Mouse (Mus musculus) right cerebral cortex, postnatal 36 days (tissue): ENCODE measurements at regions not wholly inside any gene's neighbourhood (a gene's known extent, or its start where the extent isn't known, plus 50 kb on each side); places are given as distances from the start of the nearest gene placed in this dataset.

Experiments used
- DNase-seq, 2 experiments: peaks; one replicate each; pipeline ENCODE4 v3.0.0; 2022; ENCODE audit warnings: low spot score in 2 of 2, mixed read lengths in 1 of 2

DNA sequence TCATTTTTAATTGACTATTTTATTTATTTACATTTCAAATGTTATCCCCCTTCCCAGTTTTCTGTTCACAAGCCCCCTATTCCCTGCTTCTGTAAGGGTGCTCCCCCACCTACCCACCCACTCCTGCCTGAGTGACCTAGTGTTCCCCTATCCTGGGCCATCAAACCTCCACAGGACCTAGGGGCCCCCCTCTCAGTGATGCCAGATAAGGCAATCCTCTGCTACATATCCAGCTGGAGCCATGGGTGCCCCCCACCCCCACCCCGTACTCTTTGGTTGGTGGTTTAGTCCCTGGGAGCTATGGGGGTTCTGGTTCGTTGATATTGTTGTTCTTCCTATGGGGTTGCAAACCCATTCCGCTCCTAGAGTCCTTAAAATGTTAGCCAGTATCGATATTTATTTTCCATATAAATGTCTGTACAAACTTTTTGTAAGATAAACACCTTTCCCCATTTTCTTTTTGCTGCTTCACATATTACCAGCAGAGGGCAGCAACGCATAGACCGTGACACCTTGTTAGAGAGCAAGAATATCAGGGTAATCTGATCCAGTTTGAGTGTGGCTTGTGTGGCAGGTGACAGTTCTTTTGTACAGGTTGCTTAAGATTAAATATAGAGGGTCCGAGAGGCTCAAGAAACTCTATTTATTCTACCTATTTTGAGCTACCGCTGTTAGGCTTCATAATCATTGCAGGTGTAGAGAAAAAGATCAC is 177.2 kb upstream of the Scn7a start:
- peak; percentile 2 to 7 for DNase-seq

GRCm38 (mm10) chr2:66941188-66941587 is 156.5 kb upstream of the Scn7a start:
- no peak for DNase-seq

- DNase-seq, result no peak
Measured at GRCm38 (mm10) chr2:66898032-66898431, 113.3 kb upstream of the Scn7a start.

GRCm38 (mm10) chr2:66867457-66868216 is 82.9 kb upstream of the Scn7a start:
- DNase-seq, result no peak
